Mouse (Mus musculus) lung, postnatal 0 days (tissue): ENCODE data around the gene Tubb5. TPM values are rescaled to one million over a fixed set of nuclear protein-coding genes. Genes with fewer than 3 reads are reported as not detected.

Experiments used
- ATAC-seq: fragments of 200-750 bp; cut with Nextera tagmentation; 2 replicates; pipeline ENCODE4 v1.8.0; 2017; ENCODE audit warnings: moderate library complexity
- DNase-seq: peaks from one replicate; pipeline ENCODE4 v3.0.0-alpha.2; 2016; ENCODE audit warnings: low spot score
- H3K27ac ChIP-seq: fragments of 300-500 bp; sonication (generic); 2 replicates; pipeline ENCODE4 v1.5.1; 2014; ENCODE audit warnings: antibody characterized with exemption, mild to moderate bottlenecking, low read length, mixed read lengths
- H3K27me3 ChIP-seq: fragments of 300-500 bp; sonication (generic); replicated peaks from 2 replicates; pipeline ENCODE4 v1.6.1; 2014; ENCODE audit warnings: low read length, mixed read lengths; ENCODE audit not compliant: insufficient read depth
- H3K36me3 ChIP-seq: fragments of 300-500 bp; sonication (generic); 2 replicates; pipeline ENCODE4 v1.6.1; 2014; ENCODE audit warnings: low read length, mixed read lengths; ENCODE audit not compliant: insufficient read depth
- H3K4me1 ChIP-seq: fragments of 300-500 bp; sonication (generic); 2 replicates; pipeline ENCODE4 v1.6.1; 2014; ENCODE audit warnings: antibody characterized with exemption, low read depth, low read length, mixed read lengths; ENCODE audit not compliant: insufficient read depth
- H3K4me2 ChIP-seq: fragments of 300-500 bp; sonication (generic); replicated peaks from 2 replicates; pipeline ENCODE4 v1.6.1; 2014; ENCODE audit warnings: low read depth, mild to moderate bottlenecking, low read length, moderate library complexity, mixed read lengths
- H3K4me3 ChIP-seq: fragments of 300-500 bp; sonication (generic); 2 replicates; pipeline ENCODE4 v1.5.1; 2014; ENCODE audit warnings: low read depth, low read length
- H3K9ac ChIP-seq: fragments of 300-500 bp; sonication (generic); replicated peaks from 2 replicates; pipeline ENCODE4 v1.6.1; 2014; ENCODE audit warnings: low read depth, mild to moderate bottlenecking
- H3K9me3 ChIP-seq: fragments of 300-500 bp; sonication (generic); 2 replicates; pipeline ENCODE4 v1.6.1; 2016; ENCODE audit warnings: low read length, mixed read lengths
- CTCF ChIP-seq: IDR thresholded peaks from 2 replicates; pipeline ENCODE4 v1.5.1; 2016; ENCODE audit warnings: antibody characterized with exemption, mild to moderate bottlenecking
- EP300 ChIP-seq: IDR thresholded peaks from 2 replicates; pipeline ENCODE4 v1.6.1; 2016; ENCODE audit warnings: antibody characterized with exemption, mild to moderate bottlenecking, control low read depth
- WGBS: fragments of 180-500 bp; shearing (Covaris S2); extraction: QIAGEN DNeasy Blood & Tissue Kit; methylation state at CpG from one replicate; pipeline ENCODE4 v1.1.7; 2014; 5-methylcytosine and 5-hydroxymethylcytosine counted together
- polyA plus RNA-seq: library from polyadenylated mRNA; unstranded; fragments of >200 nt; fragmentation: Nextera tagmentation; extraction: Ambion mirVana; gene quantifications from 2 replicates; pipeline ENCODE4 v1.2.1, GENCODE M21; 2015

Tubb5 gene
- polyA plus RNA-seq, 1 experiment from 2014 or later: 292 TPM

- Histone ChIP-seq H3K9me3 (no peaks in the 10 kb centered on the region), H3K27me3 (no peaks in the 10 kb centered on the region), H3K27ac (peak overlapping the region; percentile 90), H3K36me3 (no peaks in the 10 kb centered on the region), H3K9ac (peak overlapping the region; percentile 68), H3K4me2 (peak overlapping the region; percentile 88), H3K4me3 (peak overlapping the region; percentile 51), H3K4me1 (peaks cover 2% of the 10 kb centered on the region; the same call in 1 of the 2 replicates)
- DNase-seq (peak; percentile 46), ATAC-seq (no peak)
- TF ChIP-seq CTCF (no peak; the same call in 1 of the 2 replicates), EP300 (no peak)
- 21% methylated on average over 16 of the region's 17 CpGs for WGBS
Observed at GRCm38 (mm10) chr17:35868165-35868820, 30.2 kb upstream of the Tubb5 start.

GRCm38 (mm10) chr17:35866911-35867890 is 29.1 kb upstream of the Tubb5 start:
- H3K9me3 ChIP-seq: no peaks in the 10 kb centered on the region
- H3K9ac ChIP-seq: peak overlapping the region; percentile 68
- no peak for ATAC-seq
- peak overlapping the region; percentile 90 for H3K27ac ChIP-seq
- H3K4me3 ChIP-seq: peak overlapping the region; percentile 51
- DNase-seq: peak; percentile 41
- peak overlapping the region; percentile 88 for H3K4me2 ChIP-seq
- TF ChIP-seq EP300 (no peak), CTCF (peak; percentile 50)
- peaks cover 2% of the 10 kb centered on the region; the same call in 1 of the 2 replicates for H3K4me1 ChIP-seq
- H3K27me3 ChIP-seq: no peaks in the 10 kb centered on the region
- no peaks in the 10 kb centered on the region for H3K36me3 ChIP-seq
- WGBS: 7% methylated on average over 26 of the region's 26 CpGs

GRCm38 (mm10) chr17:35866281-35866831 is 28.2 kb upstream of the Tubb5 start:
- no peaks in the 10 kb centered on the region for H3K36me3 ChIP-seq
- no peak for TF ChIP-seq CTCF
- TF ChIP-seq EP300: peak; percentile 27; the same call in 1 of the 2 replicates
- peak overlapping the region; percentile 90 for H3K27ac ChIP-seq
- WGBS: under 1% methylated on average over 20 of the region's 38 CpGs
- DNase-seq (peak; percentile 68), ATAC-seq (peak; percentile 18)
- no peaks in the 10 kb centered on the region for H3K27me3 ChIP-seq
- H3K4me3 ChIP-seq: peak overlapping the region; percentile 51
- H3K4me1 ChIP-seq: peaks cover 2% of the 10 kb centered on the region; the same call in 1 of the 2 replicates
- H3K9me3 ChIP-seq: no peaks in the 10 kb centered on the region
- H3K4me2 ChIP-seq: peak overlapping the region; percentile 88
- H3K9ac ChIP-seq: peak overlapping the region; percentile 68

- peak; percentile 88 for DNase-seq
- Histone ChIP-seq H3K4me2 (peak within 1 kb of the TSS; percentile 88), H3K9ac (peak within 1 kb of the TSS; percentile 68), H3K4me3 (peak within 1 kb of the TSS; percentile 51), H3K4me1 (peaks cover 5% of the 10 kb centered on the region; the same call in 1 of the 2 replicates), H3K27me3 (no peaks in the 10 kb centered on the region), H3K36me3 (no peaks in the 10 kb centered on the region), H3K9me3 (no peaks in the 10 kb centered on the region), H3K27ac (peak within 1 kb of the TSS; percentile 90)
- under 1% methylated on average over 37 of the region's 48 CpGs for WGBS
- TF ChIP-seq EP300 (no peak; the same call in none of the 2 replicates), CTCF (no peak)
- peak; percentile 43 for ATAC-seq
Observed at GRCm38 (mm10) chr17:35865481-35866280, 27.6 kb upstream of the Tubb5 start, which contains the start of gene Ppp1r18. Gene Ppp1r18, plus strand, starts transcription at chr17:35865593.

- peak overlapping the region; percentile 51 for H3K4me3 ChIP-seq
- no peaks in the 10 kb centered on the region for H3K27me3 ChIP-seq
- DNase-seq (no peak), ATAC-seq (no peak)
- peak overlapping the region; percentile 88 for H3K4me2 ChIP-seq
- no peaks in the 10 kb centered on the region for H3K36me3 ChIP-seq
- H3K27ac ChIP-seq: peak overlapping the region; percentile 90
- peaks cover 9% of the 10 kb centered on the region; the same call in 1 of the 2 replicates for H3K4me1 ChIP-seq
- H3K9me3 ChIP-seq: no peaks in the 10 kb centered on the region
- TF ChIP-seq EP300: no peak
- TF ChIP-seq CTCF: no peak
- peak overlapping the region; percentile 68 for H3K9ac ChIP-seq
- 35% methylated on average over 10 of the region's 10 CpGs for whole genome bisulfite sequencing
Observed at GRCm38 (mm10) chr17:35864832-35865353, 26.8 kb upstream of the Tubb5 start.
